Mouse (Mus musculus) cerebellum, adult 9-10 months (tissue): ENCODE measurements at regions not wholly inside any gene's neighbourhood (a gene's known extent, or its start where the extent isn't known, plus 50 kb on each side); places are given as distances from the start of the nearest gene placed in this dataset.

Experiments
- DNase-seq: peaks from one replicate; pipeline ENCODE4 v3.0.0; 2022

- no peak for DNase-seq
These were observed 194.7 kb upstream of the Esrrg start for GRCm38 (mm10) chr1:187413881-187414280.

GRCm38 (mm10) chr1:187418186-187419140 lies 190.1 kb upstream of the Esrrg start:
- no peak for DNase-seq

GRCm38 (mm10) chr1:187428536-187429215 lies 179.9 kb upstream of the Esrrg start:
- no peak for DNase-seq

GRCm38 (mm10) chr1:187433716-187434634 lies 174.6 kb upstream of the Esrrg start:
- no peak for DNase-seq

- DNase-seq: peak; percentile 20
These were observed 169.2 kb upstream of the Esrrg start for GRCm38 (mm10) chr1:187439170-187439914.

- DNase-seq: no peak
These were observed 166.9 kb upstream of the Esrrg start for GRCm38 (mm10) chr1:187441668-187442193.

- no peak for DNase-seq
These were observed 162.1 kb upstream of the Esrrg start for GRCm38 (mm10) chr1:187446511-187446910.

GRCm38 (mm10) chr1:187448173-187448572 lies 160.4 kb upstream of the Esrrg start:
- peak; percentile 33 for DNase-seq

- DNase-seq: no peak
These were observed 158.5 kb upstream of the Esrrg start for GRCm38 (mm10) chr1:187450106-187450505.

GRCm38 (mm10) chr1:187452189-187452588 lies 156.4 kb upstream of the Esrrg start:
- no peak for DNase-seq

GRCm38 (mm10) chr1:187454431-187454830 lies 154.2 kb upstream of the Esrrg start:
- no peak for DNase-seq

GRCm38 (mm10) chr1:187484821-187485220 lies 123.8 kb upstream of the Esrrg start:
- DNase-seq: no peak

- no peak for DNase-seq
These were observed 120.5 kb upstream of the Esrrg start for GRCm38 (mm10) chr1:187487948-187488690.

- no peak for DNase-seq
These were observed 119.1 kb upstream of the Esrrg start for GRCm38 (mm10) chr1:187489452-187489851.

GRCm38 (mm10) chr1:187505368-187505767 lies 103.2 kb upstream of the Esrrg start:
- DNase-seq: no peak

- no peak for DNase-seq
These were observed 101.4 kb upstream of the Esrrg start for GRCm38 (mm10) chr1:187507217-187507616.

GRCm38 (mm10) chr1:187531349-187531922 lies 77.2 kb upstream of the Esrrg start:
- DNase-seq: no peak

- no peak for DNase-seq
These were observed 72.3 kb upstream of the Esrrg start for GRCm38 (mm10) chr1:187536263-187536662.

GRCm38 (mm10) chr1:187556718-187557117 lies 51.9 kb upstream of the Esrrg start:
- DNase-seq: no peak
